Mouse (Mus musculus) embryo, embryonic 10.5 days (tissue): ENCODE data around the gene Asic3.

Experiments
- DNase-seq: peaks from one replicate; pipeline ENCODE4 v3.0.0-alpha.2; 2015; ENCODE audit warnings: low spot score

The Asic3 gene

DNA sequence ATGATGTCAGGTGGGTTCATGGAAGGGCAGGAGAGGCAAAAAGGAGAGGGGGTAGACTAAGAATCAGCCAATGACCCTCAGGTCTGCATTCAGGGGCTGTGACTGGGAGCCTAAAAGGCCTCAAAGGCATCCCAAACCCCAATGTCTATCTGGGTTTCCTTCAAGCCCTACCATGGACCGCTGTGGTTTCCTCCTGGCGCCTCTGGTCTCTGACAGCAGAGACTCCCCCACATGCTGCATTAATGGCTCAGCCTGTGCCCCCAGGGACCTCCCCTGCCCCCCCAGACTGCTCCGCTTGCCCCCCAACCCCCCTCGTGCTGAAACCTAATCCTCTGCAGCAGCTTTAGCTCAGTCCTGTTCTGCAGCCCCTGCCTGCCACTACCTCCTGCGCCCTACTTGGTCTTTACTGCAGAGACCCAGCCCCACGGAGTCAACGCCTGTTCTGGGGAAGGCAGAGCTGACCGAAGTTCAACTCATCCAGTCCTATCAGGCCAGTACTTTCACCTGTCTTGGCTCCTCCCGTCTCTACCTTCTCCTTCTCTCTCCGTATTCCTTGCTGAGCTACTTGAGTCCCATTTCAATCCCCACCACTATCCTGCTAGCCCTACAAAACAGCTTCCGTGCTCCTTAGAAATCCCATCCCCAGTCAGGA is at the start of gene Asic3:
Gene Asic3, plus strand, starts transcription at position 351 of the 652 bp plus-strand sequence.
- no peak for DNase-seq

DNA sequence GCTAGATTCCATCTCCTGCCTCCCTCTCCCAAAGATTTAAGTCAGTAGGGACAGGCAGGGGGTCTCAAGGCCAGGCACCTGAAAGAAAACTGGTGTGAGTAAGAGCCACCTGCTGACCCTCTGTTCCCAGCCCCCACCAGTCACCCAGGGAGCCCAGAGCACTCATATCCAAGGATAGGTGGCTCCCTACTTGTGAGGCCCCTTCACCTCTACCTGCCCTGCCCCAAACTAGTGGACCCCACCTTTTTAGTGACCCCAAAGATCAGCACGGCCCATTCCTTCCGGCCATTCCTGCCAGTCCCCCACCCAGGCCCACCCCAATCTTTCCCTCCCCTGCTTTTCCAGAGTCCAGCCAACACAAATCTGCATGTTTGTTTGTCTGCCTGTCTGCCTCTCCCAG is 49.7 kb upstream of the Asic3 start:
- DNase-seq: no peak

DNA sequence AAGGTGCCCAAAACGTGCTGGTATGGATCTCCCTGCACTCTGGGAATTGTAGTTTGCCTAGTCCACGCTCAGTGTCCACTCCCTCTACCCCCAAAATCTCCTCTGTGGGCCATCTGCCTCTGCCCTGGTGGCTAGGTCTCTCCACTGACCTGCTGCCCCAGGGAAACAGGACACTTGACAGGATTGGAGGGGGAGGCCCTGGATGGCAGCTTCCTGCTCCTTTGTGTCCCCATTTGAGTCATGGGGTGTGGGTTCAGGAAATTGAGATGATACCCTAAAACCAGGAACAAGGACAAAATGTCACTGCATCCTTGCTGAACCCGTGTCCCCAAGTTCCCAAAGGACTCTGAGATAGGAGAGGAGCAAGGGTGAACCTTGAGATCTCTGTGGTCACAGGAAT is 49.1 kb upstream of the Asic3 start:
- DNase-seq: no peak

DNA sequence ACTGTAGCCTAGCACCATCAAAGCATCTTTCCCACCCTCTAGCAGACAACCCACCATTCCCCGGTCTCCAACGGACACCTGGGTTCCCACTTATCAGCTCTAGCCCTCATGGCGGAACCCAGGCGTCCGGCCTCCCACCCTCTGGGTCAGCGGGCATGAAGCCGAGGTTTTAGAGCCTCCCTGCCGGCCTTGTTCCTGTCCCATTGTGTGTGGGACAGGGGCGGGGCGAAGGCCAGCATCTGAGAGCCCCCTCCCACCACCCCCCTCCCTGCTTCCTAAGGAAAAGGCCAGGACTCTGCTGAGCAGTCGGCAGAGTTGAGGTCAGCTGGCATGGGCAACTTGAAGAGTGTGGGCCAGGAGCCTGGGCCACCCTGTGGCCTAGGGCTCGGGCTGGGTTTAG is 48.7 kb upstream of the Asic3 start, which contains the start of gene Nos3:
Gene Nos3, plus strand, starts transcription at position 303 of the 400 bp plus-strand sequence.
- no peak for DNase-seq

DNA sequence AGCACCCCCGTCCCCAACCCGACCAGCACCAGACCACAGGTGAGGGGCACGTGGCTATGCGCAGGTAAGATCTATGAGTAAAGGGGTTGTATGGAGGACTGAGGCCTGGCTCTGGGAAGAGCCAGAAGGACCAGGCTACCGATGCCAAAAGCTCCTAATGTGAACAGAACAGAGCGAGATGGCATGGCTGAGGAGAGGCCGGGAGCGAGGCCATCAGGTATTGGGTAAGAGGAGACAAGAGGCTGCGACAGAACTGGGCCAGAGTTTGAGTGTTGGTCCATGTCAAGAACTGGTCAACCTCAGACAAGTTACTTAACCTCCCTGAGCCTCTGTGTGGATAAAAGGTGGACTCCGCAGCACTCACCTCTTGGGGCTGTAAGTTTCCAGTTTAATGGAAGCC is 48.2 kb upstream of the Asic3 start:
- DNase-seq: no peak

DNA sequence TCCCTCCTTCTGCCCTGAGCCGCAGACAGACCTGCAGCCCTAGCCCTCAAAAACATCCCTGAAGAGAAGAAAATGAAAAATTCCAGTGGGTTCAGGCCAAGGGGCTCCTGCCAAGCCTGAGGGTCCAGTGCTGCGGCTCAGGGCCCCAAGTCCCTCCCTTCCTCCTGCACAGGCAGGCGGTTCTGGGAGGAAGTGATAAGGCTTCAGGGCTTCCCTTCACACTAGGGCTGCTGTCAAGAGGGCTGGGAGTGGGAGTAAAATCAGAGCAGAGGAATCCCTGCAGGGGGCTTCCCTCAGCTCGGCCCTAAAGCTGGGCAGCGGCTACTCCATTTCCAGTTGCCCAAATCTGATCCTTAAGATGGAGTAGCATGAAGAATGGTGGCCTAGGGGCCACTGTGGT is 47.7 kb upstream of the Asic3 start:
- DNase-seq: no peak

DNA sequence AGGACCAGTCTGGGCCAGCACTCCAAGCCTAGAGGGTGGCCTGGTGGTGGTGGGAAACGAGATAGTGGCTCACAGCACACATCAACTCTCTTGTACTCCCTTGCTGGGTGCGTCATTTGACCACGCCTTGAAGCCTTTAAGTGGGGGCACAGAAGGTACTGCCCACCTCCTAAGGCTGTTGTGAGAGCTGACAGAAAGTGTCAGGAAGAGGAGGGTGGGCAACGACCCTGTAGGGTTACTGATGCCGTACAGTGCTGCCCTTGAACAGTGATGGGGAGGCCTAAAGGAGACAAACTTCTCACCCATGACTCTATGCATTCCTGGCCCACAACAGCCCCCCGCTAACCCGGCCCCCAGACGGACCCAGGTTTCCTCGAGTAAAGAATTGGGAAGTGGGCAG is 46.8 kb upstream of the Asic3 start:
- no peak for DNase-seq

DNA sequence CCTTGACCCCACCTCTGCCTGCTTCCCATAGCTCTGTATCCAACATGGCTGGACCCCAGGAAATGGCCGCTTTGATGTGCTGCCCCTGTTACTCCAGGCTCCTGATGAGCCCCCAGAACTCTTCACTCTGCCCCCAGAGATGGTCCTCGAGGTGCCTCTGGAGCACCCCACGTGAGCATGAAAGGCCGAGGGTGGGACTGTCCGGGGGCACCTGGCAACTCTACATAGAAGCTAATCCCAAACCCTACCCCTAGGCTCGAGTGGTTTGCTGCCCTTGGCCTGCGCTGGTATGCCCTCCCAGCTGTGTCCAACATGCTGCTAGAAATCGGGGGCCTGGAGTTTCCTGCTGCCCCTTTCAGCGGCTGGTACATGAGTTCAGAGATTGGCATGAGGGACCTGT is 43.4 kb upstream of the Asic3 start:
- DNase-seq: no peak

DNA sequence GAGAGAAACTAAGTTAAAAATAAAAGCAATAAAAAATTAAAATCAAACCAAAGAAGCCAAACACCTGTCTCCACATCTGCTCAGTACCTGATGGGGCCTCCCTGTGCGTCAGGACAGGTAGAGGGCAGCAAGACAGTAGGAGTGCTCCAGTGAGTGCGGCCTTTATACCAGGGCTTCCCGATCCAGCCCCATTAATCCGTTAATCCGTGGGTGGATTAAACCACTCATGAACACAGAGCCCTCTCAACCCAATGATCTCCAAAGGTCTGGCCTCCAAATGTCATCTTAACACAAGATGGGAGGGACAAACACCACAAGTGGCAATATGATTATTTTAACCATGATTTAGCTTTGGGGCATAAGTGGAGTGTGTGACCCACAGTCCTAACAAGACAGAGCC is 39.4 kb upstream of the Asic3 start:
- DNase-seq: no peak

DNA sequence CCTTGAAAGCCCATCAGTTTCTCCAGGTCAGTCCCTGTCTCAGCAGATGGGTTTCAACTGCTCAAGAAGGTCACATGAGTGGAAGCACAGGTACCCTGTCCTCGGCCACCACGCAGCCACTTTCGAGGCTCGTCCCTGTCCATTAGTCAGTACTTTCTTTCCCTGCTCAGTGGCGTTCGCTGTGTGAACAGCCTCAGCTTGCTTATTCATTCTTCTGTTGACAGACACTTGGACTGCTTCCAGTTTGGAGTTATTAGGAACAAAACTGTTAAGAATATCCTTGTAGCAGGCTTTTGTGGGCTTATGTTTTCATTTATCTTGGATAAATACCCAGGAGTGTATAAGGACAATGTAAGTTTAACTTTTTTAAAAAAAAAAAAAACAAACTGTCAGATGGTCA is 39.0 kb upstream of the Asic3 start:
- DNase-seq: no peak

DNA sequence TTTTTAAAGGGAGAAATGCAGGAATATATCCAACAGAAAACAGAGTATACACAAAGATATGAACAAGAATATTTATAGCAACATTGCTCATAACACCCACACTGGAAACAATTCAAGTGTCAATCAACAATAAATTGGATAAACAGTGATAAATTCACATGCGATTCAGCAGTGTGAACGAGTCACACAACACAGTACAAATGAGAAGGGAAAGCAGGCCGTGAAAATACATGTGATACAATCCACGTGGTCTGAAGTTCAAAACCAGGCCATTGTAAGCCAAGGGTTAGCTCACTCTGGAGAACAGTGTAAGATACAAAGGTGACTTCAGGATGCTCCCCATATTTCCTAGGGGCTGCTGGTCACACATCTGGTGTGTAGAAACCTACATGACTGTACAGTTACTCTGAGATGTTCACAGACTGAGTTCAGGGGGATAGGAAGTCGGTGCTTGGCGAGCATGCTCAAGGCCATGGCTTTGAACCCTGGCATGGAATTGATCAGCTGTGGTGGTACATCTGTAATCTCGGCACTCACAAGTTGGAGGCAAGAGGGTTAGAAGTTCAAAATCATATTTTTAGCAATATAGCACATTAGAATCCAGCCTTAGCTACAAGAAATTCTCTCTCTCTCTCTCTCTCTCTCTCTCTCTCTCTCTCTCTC is 38.4 kb upstream of the Asic3 start:
- DNase-seq: no peak

DNA sequence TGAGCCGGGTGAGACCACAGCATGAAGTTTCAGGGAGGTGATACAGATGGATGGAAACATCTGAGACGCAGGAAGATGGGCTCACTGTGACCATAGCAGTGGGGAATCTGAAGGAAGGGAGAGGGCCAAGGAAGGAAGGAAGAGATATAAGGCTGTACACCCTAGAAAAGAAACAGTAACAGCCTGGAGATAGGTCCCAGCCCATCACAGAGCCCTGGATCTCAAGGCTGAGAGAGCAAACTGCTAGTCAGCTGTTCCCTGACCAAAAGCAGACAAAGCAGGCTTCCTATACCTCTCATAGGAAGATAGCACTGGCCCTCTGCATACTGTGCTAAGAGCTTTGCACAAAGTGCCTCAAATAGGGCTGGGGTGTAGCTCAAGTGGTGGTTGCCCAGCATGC is 34.5 kb upstream of the Asic3 start:
- no peak for DNase-seq

DNA sequence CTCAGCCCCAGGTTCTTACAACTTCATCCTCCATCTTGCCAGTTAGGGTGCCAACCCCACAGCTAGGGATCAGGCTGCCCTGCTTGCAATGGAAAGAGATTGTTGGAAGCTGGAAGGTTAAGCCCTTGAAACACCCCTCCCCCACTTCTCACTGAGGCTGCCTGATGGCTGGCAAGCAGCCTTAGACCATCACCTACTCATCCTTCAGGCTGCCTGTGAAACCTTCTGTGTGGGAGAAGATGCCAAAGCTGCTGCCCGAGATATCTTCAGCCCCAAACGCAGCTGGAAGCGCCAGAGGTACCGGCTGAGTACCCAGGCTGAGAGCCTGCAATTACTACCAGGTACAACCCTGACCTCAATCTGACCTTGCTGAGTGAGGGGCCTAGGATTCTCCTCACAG is 33.7 kb upstream of the Asic3 start:
- no peak for DNase-seq

DNA sequence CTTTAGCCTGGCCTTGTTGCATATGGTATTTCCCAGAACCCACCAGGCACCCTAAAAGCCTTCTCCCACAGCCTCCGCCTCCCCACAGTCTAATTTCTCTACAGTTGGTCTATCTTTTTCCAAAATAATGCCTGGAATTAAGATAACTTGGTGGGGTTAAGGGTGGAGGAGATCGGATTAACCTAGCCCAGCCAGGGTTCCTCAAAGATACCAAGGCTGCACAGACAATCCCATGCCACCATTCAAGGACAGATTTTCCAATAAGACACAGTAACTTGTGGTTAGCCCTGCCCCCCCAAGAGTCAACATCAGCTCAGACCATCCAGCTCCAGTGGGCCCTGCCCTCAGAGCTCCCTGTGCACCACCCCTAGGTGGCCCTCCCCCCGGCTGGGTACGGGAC is 32.7 kb upstream of the Asic3 start:
- DNase-seq: no peak

DNA sequence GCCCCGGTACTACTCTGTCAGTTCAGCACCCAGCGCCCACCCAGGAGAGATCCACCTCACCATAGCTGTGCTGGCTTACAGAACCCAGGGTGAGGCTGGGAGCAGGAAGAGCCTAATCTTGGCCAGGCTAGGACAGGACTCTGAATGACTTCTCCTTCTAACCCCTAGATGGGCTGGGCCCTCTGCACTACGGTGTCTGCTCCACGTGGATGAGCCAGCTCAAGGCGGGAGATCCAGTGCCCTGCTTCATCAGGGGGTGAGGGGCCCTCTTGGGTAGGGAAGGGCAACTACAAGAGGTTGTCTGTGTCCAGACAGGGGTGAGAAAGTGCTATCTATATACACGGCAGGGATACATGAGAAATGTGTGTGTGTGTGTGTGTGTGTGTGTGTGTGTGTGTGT is 31.7 kb upstream of the Asic3 start:
- DNase-seq: no peak

DNA sequence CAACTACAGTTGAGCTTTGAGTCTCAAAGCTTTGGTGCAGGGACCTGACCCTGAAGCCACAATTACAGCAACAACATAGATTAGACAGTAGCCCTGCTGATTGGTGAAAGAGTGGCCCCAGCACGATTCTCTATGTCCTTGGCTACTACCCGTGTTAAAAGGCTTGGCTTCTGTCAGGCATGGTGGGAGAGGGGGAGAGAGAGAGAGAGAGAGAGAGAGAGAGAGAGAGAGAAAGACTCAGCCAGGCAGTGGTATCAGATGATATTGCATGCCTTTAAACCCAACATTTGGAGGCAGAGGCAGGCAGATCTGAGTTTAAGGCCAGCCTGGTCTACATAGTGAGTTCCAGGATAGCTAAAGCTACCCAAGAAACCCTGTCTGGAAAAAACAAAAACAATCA is 31.2 kb upstream of the Asic3 start:
- DNase-seq: no peak

DNA sequence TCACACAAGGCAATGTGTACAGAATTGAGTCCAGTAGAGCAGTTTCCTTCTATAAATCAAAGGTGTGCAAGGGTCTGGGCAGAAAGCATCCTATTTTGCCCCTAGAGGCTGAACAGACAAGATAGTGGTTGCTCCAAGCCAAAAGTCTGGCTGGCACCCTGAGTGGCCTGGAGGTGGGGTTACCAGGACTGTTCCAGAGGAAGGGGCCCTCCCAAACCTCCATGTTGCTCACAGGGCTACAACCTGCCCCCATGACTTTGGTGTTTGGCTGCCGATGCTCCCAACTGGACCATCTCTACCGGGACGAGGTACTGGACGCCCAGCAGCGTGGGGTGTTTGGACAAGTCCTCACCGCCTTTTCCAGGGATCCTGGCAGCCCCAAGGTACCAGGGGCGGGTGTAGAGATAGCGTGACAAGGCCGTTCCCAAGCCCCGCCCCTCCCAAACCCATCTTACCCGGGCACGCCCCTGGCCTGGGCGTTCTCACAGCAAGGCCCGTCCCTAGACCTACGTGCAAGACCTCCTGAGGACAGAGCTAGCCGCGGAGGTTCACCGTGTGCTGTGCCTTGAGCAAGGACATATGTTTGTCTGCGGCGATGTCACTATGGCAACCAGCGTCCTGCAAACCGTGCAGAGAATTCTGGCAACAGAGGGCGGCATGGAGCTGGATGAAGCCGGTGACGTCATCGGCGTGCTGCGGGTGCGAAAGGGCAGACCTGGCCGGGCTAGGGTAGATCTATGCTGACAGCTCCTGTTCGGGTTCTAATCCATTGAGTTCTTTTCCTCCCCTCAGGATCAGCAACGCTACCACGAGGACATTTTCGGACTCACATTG is 29.9 kb upstream of the Asic3 start:
- DNase-seq: peak; percentile 97

DNA sequence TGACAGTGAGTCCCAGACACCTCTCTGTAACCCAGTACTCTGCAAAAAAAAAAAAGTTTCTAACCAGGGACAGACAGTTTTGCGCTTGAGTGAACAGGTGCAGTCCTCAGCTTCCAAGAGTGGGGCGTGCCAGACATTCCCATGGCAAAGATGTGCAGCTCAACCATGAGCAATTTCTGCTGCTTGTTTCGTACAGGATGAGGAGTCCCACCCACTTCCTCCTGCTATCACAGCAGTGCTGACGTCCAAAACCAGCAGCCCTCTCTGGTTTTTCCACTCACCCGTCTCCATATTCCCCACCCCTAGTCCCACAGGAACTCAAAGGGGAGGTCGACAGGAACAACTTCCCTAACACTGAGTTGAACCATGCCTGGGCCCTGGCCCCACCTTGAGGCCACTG is 28.8 kb upstream of the Asic3 start:
- DNase-seq: no peak

DNA sequence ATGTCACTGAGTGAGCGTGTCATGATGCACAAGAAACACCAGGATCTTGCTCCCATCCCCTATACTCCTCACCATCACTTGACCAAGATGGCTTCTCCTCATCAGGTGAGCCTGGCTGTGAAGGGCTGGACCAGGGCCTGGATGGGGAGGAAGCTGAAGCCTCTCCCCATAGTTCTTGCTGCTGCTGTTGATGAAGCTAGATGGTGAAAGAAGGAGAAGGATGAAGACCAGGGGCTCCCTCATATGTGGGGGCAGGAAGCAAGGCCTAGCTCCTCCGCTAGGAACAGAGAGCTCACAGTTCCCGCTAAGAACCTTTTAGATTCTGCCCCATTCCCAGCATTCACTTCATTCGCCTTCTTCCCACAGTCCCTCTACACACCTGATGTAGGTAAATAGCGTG is 27.8 kb upstream of the Asic3 start:
- DNase-seq: no peak

DNA sequence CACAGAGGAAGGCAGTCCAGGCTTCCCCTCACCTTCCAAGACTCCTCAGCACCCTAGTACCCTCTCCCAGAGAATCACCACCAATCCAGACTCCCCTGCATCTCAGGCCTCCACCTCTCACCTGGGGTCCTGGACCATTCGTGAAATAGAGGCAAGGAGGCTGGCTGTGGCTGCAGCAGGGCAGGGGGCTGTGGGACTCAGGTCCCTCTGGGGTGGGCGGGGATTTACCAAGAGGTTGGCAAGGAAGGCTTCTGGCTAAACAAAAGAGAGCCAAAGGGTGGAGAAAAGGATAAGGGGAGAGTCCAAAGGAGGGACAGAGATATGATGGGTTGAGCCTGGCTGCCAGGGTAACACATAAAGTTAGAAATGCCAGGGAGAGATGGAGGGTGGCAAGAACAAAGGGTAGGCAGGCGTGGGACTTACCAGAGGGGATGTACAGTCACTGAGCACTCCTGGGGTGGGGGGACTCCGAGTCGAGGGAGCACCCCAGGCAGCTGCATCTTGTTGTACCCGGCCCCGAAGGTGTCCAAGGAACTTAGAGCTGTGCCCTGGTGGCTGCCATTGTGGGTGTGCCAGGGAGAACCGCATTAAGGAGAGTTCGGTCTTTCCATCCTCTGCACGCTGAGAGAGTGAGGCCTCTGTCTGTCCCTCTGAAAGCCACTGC is 27.2 kb upstream of the Asic3 start:
- DNase-seq: no peak

DNA sequence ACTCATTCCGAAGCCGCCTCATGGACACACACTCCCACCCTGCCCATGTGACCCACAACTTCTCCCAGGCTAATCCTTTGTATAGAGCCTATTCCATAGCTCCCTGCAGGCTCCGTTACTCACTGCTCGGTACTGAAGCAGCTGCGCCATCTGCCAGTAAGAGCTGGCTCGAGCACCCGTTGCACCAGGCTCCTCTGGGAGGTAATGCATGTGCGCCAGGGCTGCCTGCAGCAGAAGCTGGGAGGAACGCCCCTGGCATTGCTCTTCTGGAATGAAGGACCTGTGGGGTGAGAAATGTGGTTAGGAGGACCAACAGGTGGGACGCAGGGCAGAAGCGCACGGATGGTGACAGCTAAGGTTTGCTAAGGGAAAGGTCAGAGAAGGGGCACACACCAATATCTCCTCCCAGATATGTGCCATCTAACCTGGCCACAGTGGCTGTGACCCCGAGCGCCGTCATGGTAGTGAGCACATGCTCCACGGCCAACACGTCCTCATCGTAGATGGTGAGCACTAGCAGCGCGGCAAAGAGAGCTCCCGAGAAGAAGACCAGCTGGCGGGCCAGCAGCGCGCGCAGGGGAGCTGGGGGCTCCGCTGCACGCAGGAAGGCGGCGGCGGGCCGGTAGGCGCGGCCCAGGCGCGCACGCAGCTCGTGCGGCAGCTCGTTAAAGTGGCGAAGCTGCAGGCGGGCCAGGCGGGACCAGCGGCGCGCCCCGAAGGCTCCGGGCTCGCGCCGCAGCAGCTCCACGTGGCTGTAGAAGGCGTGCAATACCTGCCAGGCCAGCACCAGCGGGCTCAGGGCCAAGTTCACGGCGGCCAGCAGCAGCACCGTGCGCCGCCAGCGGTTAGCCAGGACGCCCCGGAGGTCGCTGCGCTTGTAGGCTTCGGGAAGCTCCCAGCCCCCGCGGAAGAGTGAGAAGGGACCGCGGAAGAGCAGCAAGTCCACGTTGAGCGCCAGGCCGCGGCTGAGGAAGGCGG is 25.6 kb upstream of the Asic3 start:
- peak; percentile 72 for DNase-seq
